Mouse (Mus musculus): ENCODE measurements around the gene Cdkn1a. TPM values are rescaled to one million over a fixed set of nuclear protein-coding genes. Genes with fewer than 3 reads are reported as not detected.

Cdkn1a gene
- polyA plus RNA-seq, 1 experiment: 453 TPM

GRCm38 (mm10) chr17:29048748-29049507 lies 41.8 kb upstream of the Cdkn1a start:
- Histone ChIP-seq H3K4me3 (ENCODE audit: insufficient read depth, low read length) (no peak overlapping the region), H3K27ac (ENCODE audit: insufficient read depth, low read length) (no peak overlapping the region), H3K4me1 (ENCODE audit: control insufficient read depth, insufficient read depth, low read length) (no peaks in the 10 kb centered on the region)
- TF ChIP-seq POLR2A (IDR thresholded peaks at IDR 0.05; ENCODE audit: low read depth, low read length) (no peak), CTCF (IDR thresholded peaks at IDR 0.05; ENCODE audit: borderline replicate concordance, insufficient read depth, low read length) (peak; percentile 81; the same call in 1 of the 2 replicates)

- H3K4me1 ChIP-seq (ENCODE audit: control insufficient read depth, insufficient read depth, low read length): no peaks in the 10 kb centered on the region
- no peak overlapping the region for H3K4me3 ChIP-seq (ENCODE audit: insufficient read depth, low read length)
- no peak overlapping the region for H3K27ac ChIP-seq (ENCODE audit: insufficient read depth, low read length)
- TF ChIP-seq POLR2A (IDR thresholded peaks at IDR 0.05; ENCODE audit: low read depth, low read length) (no peak), CTCF (IDR thresholded peaks at IDR 0.05; ENCODE audit: borderline replicate concordance, insufficient read depth, low read length) (no peak)
These were observed 41.3 kb upstream of the Cdkn1a start for GRCm38 (mm10) chr17:29049508-29049889.

GRCm38 (mm10) chr17:29049923-29050322 lies 40.9 kb upstream of the Cdkn1a start:
- H3K27ac ChIP-seq (ENCODE audit: insufficient read depth, low read length): no peak overlapping the region
- no peak overlapping the region for H3K4me3 ChIP-seq (ENCODE audit: insufficient read depth, low read length)
- no peak for TF ChIP-seq CTCF (IDR thresholded peaks at IDR 0.05; ENCODE audit: borderline replicate concordance, insufficient read depth, low read length)
- TF ChIP-seq POLR2A (IDR thresholded peaks at IDR 0.05; ENCODE audit: low read depth, low read length): no peak
- no peaks in the 10 kb centered on the region for H3K4me1 ChIP-seq (ENCODE audit: control insufficient read depth, insufficient read depth, low read length)

- Histone ChIP-seq H3K4me3 (ENCODE audit: insufficient read depth, low read length) (no peak overlapping the region), H3K4me1 (ENCODE audit: control insufficient read depth, insufficient read depth, low read length) (no peaks in the 10 kb centered on the region), H3K27ac (ENCODE audit: insufficient read depth, low read length) (no peak overlapping the region)
- TF ChIP-seq POLR2A (IDR thresholded peaks at IDR 0.05; ENCODE audit: low read depth, low read length) (no peak), CTCF (IDR thresholded peaks at IDR 0.05; ENCODE audit: borderline replicate concordance, insufficient read depth, low read length) (no peak)
These were observed 40.0 kb upstream of the Cdkn1a start for GRCm38 (mm10) chr17:29050791-29051190.

GRCm38 (mm10) chr17:29053067-29053466 lies 37.7 kb upstream of the Cdkn1a start:
- Histone ChIP-seq H3K27ac (ENCODE audit: insufficient read depth, low read length) (no peak overlapping the region), H3K4me1 (ENCODE audit: control insufficient read depth, insufficient read depth, low read length) (peaks cover 4% of the 10 kb centered on the region; the same call in 1 of the 2 replicates), H3K4me3 (ENCODE audit: insufficient read depth, low read length) (no peak overlapping the region)
- no peak for TF ChIP-seq CTCF (IDR thresholded peaks at IDR 0.05; ENCODE audit: borderline replicate concordance, insufficient read depth, low read length)
- no peak for TF ChIP-seq POLR2A (IDR thresholded peaks at IDR 0.05; ENCODE audit: low read depth, low read length)

GRCm38 (mm10) chr17:29053841-29054240 lies 36.9 kb upstream of the Cdkn1a start:
- no peak for TF ChIP-seq POLR2A (IDR thresholded peaks at IDR 0.05; ENCODE audit: low read depth, low read length)
- Histone ChIP-seq H3K4me3 (ENCODE audit: insufficient read depth, low read length) (no peak overlapping the region), H3K4me1 (ENCODE audit: control insufficient read depth, insufficient read depth, low read length) (peaks cover 4% of the 10 kb centered on the region; the same call in 1 of the 2 replicates), H3K27ac (ENCODE audit: insufficient read depth, low read length) (no peak overlapping the region)

- no peak for TF ChIP-seq POLR2A (IDR thresholded peaks at IDR 0.05; ENCODE audit: low read depth, low read length)
- no peak for TF ChIP-seq CTCF (IDR thresholded peaks at IDR 0.05; ENCODE audit: borderline replicate concordance, insufficient read depth, low read length)
- H3K4me1 ChIP-seq (ENCODE audit: control insufficient read depth, insufficient read depth, low read length): peaks cover 4% of the 10 kb centered on the region; the same call in 1 of the 2 replicates
- no peak overlapping the region for H3K27ac ChIP-seq (ENCODE audit: insufficient read depth, low read length)
- no peak overlapping the region for H3K4me3 ChIP-seq (ENCODE audit: insufficient read depth, low read length)
These were observed 36.3 kb upstream of the Cdkn1a start for GRCm38 (mm10) chr17:29054429-29054828.

GRCm38 (mm10) chr17:29055586-29055985 lies 35.2 kb upstream of the Cdkn1a start:
- no peak for TF ChIP-seq CTCF (IDR thresholded peaks at IDR 0.05; ENCODE audit: borderline replicate concordance, insufficient read depth, low read length)
- TF ChIP-seq POLR2A (IDR thresholded peaks at IDR 0.05; ENCODE audit: low read depth, low read length): no peak
- Histone ChIP-seq H3K4me1 (ENCODE audit: control insufficient read depth, insufficient read depth, low read length) (peaks cover 4% of the 10 kb centered on the region; the same call in 1 of the 2 replicates), H3K27ac (ENCODE audit: insufficient read depth, low read length) (no peak overlapping the region), H3K4me3 (ENCODE audit: insufficient read depth, low read length) (no peak overlapping the region)

GRCm38 (mm10) chr17:29056207-29056606 lies 34.6 kb upstream of the Cdkn1a start:
- H3K4me1 ChIP-seq (ENCODE audit: control insufficient read depth, insufficient read depth, low read length): peaks cover 4% of the 10 kb centered on the region; the same call in 1 of the 2 replicates
- no peak overlapping the region for H3K4me3 ChIP-seq (ENCODE audit: insufficient read depth, low read length)
- H3K27ac ChIP-seq (ENCODE audit: insufficient read depth, low read length): no peak overlapping the region
- no peak for TF ChIP-seq POLR2A (IDR thresholded peaks at IDR 0.05; ENCODE audit: low read depth, low read length)
- TF ChIP-seq CTCF (IDR thresholded peaks at IDR 0.05; ENCODE audit: borderline replicate concordance, insufficient read depth, low read length): no peak

GRCm38 (mm10) chr17:29056699-29057151 lies 34.1 kb upstream of the Cdkn1a start:
- H3K4me3 ChIP-seq (ENCODE audit: insufficient read depth, low read length): no peak overlapping the region
- H3K4me1 ChIP-seq (ENCODE audit: control insufficient read depth, insufficient read depth, low read length): peaks cover 4% of the 10 kb centered on the region; the same call in 1 of the 2 replicates
- no peak overlapping the region for H3K27ac ChIP-seq (ENCODE audit: insufficient read depth, low read length)
- no peak for TF ChIP-seq POLR2A (IDR thresholded peaks at IDR 0.05; ENCODE audit: low read depth, low read length)
- TF ChIP-seq CTCF (IDR thresholded peaks at IDR 0.05; ENCODE audit: borderline replicate concordance, insufficient read depth, low read length): no peak

All from embryonic fibroblast, embryonic 13.5 days (primary cell).